Mouse (Mus musculus) macrophage (primary cell): ENCODE data around the gene Atad2b. TPM values are rescaled to one million over a fixed set of nuclear protein-coding genes. Genes with fewer than 3 reads are reported as not detected.
"Not testable (repeated sequence)": the region's sequence is repeated elsewhere in the genome, so short reads cannot be mapped to it uniquely, and the experiment has no call there.

Experiments used
- H3K27ac ChIP-seq: fragments of 350-480 bp; formaldehyde crosslinking; 2 replicates; pipeline ENCODE4 v1.9.0; 2021
- H3K36me3 ChIP-seq: fragments of 350-480 bp; formaldehyde crosslinking; 2 replicates; pipeline ENCODE4 v1.9.0; 2021; ENCODE audit errors: inconsistent target
- H3K4me3 ChIP-seq: fragments of 350-480 bp; formaldehyde crosslinking; 2 replicates; pipeline ENCODE4 v1.9.0; 2021; ENCODE audit errors: inconsistent target
- H3K79me2 ChIP-seq: fragments of 350-480 bp; formaldehyde crosslinking; 2 replicates; pipeline ENCODE4 v1.9.0; 2021; ENCODE audit errors: inconsistent target
- WGBS: methylation state at CpG from one replicate; pipeline ENCODE4 v1.1.7; 2026; ENCODE audit warnings: inconsistent platforms; ENCODE audit not compliant: missing documents; 5-methylcytosine and 5-hydroxymethylcytosine counted together
- polyA plus RNA-seq: library from polyadenylated mRNA; stranded (reverse); fragments of 250-400 nt; gene quantifications from 3 replicates; pipeline ENCODE4 v1.2.4, GENCODE M21; 2018; ENCODE audit warnings: inconsistent platforms

The Atad2b gene
- polyA plus RNA-seq, 1 experiment from 2014 or later = 8.1 TPM

DNA sequence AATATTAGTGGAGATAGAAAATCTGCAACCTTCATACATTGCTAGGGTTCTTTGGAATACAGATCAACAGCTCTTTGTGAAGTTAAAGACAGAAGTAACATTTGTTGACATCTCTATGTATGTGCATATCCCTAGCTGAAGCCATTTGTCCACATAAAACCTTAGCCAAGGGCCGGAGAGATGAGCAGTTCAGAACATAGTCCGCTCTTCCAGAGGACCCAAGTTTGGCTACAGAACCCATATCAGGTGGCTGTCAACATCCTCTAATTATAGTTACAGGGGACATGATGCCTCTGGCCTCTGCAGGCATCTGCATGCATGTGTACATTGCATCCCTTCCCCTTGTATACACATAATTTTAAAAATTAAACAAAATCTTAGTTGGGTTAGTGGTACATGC, 27.9 kb upstream of the Atad2b start:
- H3K4me3 ChIP-seq = no peak overlapping the region
- H3K27ac ChIP-seq = no peak overlapping the region
- H3K79me2 ChIP-seq = no peaks in the 10 kb centered on the region
- H3K36me3 ChIP-seq = peaks cover 9% of the 10 kb centered on the region; the same call in 1 of the 2 replicates
- 94% methylated on average over 2 of the region's 2 CpGs for WGBS

DNA sequence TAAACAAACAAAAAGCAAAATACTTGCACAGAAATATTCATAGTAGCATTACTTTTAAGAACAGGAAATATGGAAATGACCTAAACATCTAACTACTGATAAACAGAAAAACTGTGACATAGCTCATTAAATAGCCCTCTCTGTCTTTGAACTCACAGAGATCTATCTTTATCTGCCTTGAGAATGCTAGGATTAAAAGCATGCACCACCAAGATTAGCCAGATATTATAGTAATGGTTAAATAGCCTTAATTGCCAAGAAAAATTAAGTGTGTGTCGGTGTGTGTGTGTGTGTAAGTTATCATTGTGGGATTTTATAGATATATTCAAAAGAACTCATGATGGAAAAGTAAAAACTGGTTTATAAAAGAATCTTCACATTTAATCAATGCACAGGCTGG, 27.3 kb upstream of the Atad2b start:
- Histone ChIP-seq H3K36me3 (peaks cover 9% of the 10 kb centered on the region; the same call in 1 of the 2 replicates), H3K27ac (no peak overlapping the region), H3K4me3 (no peak overlapping the region), H3K79me2 (no peaks in the 10 kb centered on the region)
- 100% methylated on average over 1 of the region's 1 CpGs for WGBS

DNA sequence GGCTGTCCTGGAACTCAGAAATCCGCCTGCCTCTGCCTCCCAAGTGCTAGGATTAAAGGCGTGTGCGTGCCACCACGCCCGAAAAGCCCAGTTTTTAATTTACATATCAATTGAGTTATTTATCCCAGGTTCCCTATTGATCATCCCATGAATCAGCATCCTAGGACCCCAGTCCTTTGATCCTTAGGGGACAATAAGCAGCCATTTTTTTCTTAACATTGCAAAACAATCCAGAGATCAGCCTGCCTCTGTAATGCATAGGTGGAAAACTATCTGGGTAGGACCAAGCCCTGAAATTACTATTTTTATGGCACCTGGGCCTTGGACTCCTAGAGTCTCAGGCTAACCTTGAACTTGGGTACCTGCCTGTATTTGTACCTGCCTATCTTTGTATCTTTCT, 19.1 kb upstream of the Atad2b start:
- WGBS = 100% methylated on average over 5 of the region's 5 CpGs
- H3K27ac ChIP-seq = no peak overlapping the region
- no peaks in the 10 kb centered on the region for H3K79me2 ChIP-seq
- no peak overlapping the region for H3K4me3 ChIP-seq
- no peaks in the 10 kb centered on the region for H3K36me3 ChIP-seq

DNA sequence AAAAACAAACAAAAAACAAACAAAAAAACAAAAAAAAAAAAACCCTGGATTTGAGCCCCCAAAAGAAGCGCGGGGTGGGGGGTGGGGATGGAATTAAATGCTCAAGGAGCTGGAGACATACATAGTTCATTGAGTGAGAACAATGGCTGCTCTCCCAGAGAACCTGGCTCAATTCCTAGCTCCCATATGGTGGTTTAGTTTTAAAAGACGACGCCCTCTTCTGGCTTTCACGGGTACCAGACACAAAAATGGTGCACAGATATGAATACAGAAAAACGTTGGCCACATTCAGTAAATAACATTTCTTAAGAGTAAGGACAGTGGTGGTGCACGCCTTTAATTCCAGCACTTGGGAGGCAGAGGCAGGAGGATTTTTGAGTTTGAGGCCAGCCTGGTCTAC, 11.2 kb upstream of the Atad2b start:
- WGBS = 83% methylated on average over 7 of the region's 7 CpGs
- no peaks in the 10 kb centered on the region; the same call in 1 of the 2 replicates for H3K79me2 ChIP-seq
- H3K36me3 ChIP-seq = no peaks in the 10 kb centered on the region
- no peak overlapping the region for H3K27ac ChIP-seq
- no peak overlapping the region for H3K4me3 ChIP-seq

DNA sequence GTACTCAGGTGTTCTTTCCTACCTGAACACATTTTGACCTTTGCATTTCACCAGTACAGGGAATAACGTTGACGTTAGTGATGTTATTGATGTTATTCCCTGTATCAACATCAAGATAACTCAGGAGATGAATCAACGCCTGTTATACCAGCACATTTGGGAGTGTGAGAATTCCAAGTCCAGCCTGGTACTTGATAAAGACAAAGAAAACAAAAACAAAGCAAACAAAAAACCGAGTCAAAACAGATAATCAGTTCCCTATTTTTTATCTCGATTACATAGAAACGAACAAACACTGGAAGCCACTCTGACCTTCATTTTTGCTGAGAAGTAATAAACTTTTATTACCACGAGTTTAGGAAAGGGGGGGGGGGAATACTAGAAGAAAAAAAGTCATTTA, 10.7 kb upstream of the Atad2b start:
- Histone ChIP-seq H3K4me3 (peak overlapping the region; percentile 43), H3K79me2 (no peaks in the 10 kb centered on the region; the same call in 1 of the 2 replicates), H3K27ac (no peak overlapping the region), H3K36me3 (no peaks in the 10 kb centered on the region)
- 38% methylated on average over 7 of the region's 7 CpGs for WGBS

DNA sequence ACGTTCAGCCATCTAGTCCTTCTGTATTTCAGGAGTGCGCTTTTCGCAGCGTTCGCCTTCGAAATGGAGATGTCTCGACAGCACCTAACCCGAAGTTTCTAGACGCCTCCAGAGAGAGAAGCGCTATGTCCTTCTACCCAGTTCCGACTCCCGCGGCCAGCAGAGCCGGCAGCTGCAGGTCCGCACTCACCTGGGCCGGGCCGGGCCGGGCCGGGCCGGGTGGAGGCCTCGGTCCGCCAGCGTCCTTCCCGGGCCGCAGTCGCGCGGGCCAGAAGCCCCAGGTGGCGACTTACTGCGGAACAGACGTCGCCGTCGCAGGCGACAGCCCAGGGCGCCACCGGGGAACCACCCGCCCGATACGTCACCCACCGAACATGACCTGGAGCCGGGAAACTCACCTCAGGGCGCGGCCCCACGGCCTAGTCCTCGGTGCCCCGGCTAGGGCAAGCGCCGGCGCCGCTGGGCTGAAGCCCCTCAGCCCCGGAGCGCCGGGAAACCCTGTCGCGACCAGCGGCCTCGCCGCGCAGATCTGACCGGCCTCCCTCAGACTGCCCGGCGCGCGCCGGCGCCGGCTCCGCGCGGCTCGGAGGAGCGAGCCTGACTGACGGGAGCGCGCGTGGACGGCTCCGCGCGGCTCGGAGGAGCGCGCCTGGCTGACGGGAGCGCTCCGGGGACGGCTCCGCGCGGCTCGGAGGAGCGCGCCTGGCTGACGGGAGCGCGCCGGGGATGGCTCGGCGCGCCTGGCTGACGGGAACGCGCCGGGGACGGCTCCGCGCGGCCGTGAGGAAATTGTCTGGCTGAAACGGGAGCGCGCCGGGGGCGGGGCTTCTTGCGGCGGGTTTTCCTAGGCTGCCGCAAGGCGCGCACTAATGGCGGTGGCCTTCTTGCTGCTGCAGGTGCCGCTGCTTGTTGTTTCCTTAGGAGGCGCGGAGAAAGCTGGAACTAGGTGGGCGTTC, 9.9 kb upstream of the Atad2b start, which contains the start of gene Ubxn2a:
Gene Ubxn2a (minus strand): TSS at position 755 of the 956 bp plus-strand sequence.
- WGBS = under 1% methylated on average over 114 of the region's 125 CpGs

DNA sequence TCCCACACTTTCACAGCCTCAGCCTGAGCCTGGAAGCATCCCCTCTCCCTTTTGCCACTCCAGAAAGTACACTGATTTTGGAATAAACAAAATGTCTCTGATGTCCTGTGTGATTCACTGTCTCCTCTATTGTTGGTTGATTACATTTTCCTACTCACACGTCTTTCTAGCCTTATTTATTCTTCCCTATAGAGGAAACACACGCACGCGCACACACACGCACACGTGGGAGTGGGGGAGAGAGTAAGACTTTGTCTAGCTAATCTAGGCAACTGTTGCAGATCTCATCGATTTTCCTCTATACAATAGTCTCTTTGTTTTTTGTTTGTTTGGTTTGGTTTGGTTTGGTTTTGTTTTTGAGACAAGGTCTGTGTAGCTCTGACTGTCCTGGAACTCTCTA, 8.8 kb upstream of the Atad2b start:
- no peak overlapping the region for H3K4me3 ChIP-seq
- H3K27ac ChIP-seq = no peak overlapping the region
- WGBS = 81% methylated on average over 7 of the region's 7 CpGs
- no peaks in the 10 kb centered on the region; the same call in 1 of the 2 replicates for H3K79me2 ChIP-seq
- no peaks in the 10 kb centered on the region for H3K36me3 ChIP-seq

More for the DNA sequence above, 9.9 kb upstream of the Atad2b start, which contains the start of gene Ubxn2a:
- Histone ChIP-seq H3K27ac (no peak within 1 kb of the TSS), H3K4me3 (peak within 1 kb of the TSS; percentile 43), H3K36me3 (no peaks in the 10 kb centered on the region), H3K79me2 (no peaks in the 10 kb centered on the region; the same call in 1 of the 2 replicates)

DNA sequence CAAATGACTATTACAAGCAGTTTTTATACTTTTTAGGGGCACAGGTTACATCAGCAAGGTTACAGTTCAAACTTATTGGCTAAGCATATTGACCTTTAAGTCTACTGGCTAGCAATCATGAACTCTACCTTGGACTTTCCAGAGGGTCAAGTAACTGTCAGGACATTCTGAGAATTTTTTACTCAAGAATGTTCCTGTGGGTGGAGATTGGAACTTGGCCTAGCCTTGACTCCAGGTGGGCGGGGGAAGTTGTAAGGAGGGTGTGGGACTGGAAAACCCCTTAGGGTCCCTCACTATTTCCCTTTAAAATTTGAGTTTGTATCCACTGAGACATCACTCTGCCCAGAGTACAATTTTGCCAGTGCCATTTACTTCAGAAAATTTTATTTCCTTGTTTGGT, 6.7 kb upstream of the Atad2b start:
- not testable (repeated sequence) for H3K36me3 ChIP-seq, H3K27ac ChIP-seq, H3K79me2 ChIP-seq, H3K4me3 ChIP-seq
- WGBS = 70% methylated on average over 1 of the region's 1 CpGs

DNA sequence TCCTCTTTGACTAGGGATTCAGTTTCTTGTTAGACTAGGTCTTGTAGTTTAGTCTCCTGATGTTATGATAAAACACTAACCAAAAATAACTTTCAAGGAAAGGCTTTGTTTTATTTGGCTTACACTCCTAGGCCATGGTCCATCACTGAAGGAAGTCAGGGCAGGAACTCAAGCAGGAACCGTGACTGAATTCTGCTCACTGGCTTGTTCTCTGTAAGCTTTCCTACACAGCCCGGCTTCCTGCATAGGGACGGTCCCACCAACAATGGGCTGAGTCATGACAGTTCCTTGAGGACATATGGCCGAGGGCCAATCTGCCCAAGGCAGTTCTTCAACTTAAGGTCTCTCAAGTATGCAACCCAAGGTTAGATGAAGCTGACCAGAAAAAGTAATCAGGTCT, 5.4 kb upstream of the Atad2b start:
- Histone ChIP-seq H3K36me3 (no peaks in the 10 kb centered on the region), H3K27ac (no peak overlapping the region), H3K79me2 (no peaks in the 10 kb centered on the region), H3K4me3 (no peak overlapping the region)
- 70% methylated on average over 4 of the region's 4 CpGs for whole genome bisulfite sequencing

DNA sequence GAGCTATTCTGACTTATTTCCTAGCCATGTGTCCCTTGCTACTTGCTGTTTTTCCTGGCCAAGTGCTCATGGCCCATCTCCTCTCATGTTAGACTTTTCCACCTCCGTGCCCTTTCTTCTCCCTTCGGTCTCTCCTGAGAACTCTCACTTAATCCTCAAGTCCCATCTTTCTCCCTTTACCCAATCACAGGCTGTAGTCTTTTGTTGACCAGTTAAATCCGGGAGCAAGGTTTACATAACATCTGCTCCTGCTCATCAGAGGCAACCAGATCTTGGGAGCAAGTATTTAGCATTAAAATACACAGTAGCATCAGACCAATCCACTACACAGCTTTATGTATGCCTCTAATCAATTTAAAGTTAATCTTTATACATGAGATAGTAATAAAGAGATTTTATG, 2.7 kb upstream of the Atad2b start:
- Histone ChIP-seq H3K79me2 (peaks cover 12% of the 10 kb centered on the region), H3K36me3 (no peaks in the 10 kb centered on the region), H3K27ac (no peak overlapping the region), H3K4me3 (no peak overlapping the region)
- WGBS = 87% methylated on average over 3 of the region's 3 CpGs

DNA sequence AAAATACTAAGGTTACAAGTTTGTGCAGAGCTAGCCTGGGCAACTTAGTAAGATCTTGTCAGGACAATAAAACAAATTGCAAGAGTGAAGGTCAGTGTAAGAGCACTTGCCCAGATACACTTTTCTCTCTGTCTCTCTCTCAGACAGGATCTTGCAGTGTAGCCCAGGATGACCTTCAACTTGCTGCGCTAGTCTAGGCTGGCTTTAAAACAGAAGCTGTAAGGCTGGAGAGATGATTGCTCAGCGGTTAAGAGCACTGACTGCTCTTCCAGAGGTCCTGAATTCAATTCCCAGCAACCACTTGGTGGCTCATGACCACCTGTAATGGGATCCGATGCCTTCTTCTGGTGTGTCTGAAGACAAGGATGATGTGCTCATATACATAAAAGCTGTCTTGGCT, 2.2 kb upstream of the Atad2b start:
- no peaks in the 10 kb centered on the region for H3K36me3 ChIP-seq
- no peak overlapping the region for H3K4me3 ChIP-seq
- H3K27ac ChIP-seq = no peak overlapping the region
- H3K79me2 ChIP-seq = peaks cover 17% of the 10 kb centered on the region
- 96% methylated on average over 3 of the region's 3 CpGs for WGBS

DNA sequence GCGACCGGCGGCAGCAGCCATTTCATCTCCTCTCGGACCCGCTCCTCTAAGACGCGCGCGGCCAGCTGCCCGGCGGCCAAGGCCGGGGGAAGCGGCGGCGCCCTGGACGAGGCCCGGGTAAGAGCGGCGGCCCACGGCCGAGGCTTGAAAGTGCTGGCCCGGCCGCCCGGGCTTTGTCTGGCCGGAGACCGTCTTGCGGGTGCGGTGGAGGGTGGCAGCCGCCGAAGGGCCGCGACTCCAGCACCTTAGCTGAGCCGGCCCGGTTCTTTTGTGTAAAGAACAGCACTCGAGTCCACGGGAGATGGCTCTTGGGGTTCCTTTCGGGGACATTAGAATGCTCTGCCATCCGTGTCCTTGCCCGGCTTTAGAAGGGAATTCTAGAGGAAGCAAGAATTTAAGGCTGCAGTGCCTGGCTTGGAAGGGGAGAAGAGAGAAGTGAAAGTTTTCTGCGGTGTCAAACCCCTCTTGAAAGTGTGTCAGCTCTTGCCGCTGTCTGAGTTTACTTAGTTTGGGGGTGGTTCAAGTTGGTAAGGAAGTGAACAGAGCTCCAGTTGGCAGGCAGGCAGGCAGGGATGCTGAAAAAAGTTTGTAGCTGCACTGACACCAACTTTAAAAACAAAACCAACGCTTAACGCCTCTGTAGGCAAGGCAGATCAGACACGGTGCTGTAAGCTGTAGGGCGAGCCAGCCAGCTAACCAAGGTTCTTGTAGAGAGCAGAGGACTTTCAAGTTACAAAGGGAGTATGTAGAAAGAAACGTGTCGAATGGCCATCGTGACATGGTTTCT, 845 bp downstream of the Atad2b start:
- WGBS = under 1% methylated on average over 46 of the region's 48 CpGs
- Histone ChIP-seq H3K36me3 (no peaks in the 10 kb centered on the region), H3K4me3 (peak overlapping the region; percentile 51), H3K79me2 (peaks cover 48% of the 10 kb centered on the region), H3K27ac (peak overlapping the region; percentile 58)

DNA sequence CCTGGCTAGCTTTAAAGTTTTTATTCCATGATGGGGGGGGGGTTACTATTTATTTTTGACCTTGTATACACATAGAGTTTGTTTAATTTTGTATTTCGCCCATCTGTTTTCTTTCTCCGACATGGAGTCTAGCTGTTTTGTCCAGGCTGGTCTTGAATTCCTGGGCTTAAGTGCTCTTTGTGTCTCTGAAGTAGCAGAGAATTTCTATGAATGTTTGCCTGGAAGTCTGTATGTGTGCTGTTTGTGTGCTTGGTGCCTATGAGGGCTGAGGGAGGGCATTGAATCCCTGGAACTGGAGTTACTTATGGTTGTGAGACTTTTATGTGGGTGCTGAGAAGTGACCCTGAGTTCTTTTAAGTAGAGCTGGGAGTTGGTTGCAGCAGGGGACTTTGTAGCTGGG, 11.0 kb downstream of the Atad2b start:
- Histone ChIP-seq H3K27ac (no peak overlapping the region), H3K79me2 (peaks cover 100% of the 10 kb centered on the region), H3K36me3 (no peaks in the 10 kb centered on the region), H3K4me3 (no peak overlapping the region)
- WGBS = no CpG with 5 or more reads among the region's 2 CpGs

DNA sequence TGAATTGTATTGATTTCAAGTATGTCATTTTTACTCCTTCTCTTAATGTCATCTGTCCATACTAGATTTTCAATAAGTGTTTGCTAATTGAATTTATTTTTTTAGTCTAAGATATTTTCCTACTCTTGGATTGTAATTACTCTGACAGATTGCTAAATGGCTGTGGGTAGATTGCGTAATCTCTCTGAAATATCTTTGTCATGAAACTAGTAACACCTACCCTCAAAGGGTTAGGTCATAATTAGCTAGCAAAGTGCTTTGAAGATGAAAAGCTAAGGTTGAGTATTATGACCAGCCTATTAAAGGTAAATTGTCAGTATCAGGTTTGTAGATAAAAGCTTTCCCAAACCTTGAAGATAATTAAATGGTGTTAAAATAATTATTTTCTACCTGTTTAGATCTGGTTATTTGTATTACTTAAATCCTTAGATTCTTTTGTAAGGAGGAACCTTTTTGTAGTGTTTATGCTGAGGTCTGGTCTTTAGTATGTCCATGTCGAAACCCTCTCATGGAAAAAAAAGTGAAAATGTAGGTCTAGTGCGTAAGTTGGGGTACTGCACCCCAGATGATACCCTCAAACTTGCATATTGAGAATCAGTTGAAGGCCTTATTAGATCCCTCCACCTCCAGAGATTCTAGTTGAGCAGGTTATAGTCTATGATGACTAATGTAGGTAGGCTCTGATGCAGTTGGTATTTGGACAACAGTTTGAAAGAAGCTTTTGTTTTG, 13.8 kb downstream of the Atad2b start:
- H3K4me3 ChIP-seq = no peak overlapping the region
- peaks cover 100% of the 10 kb centered on the region for H3K79me2 ChIP-seq
- H3K36me3 ChIP-seq = no peaks in the 10 kb centered on the region
- H3K27ac ChIP-seq = no peak overlapping the region
- 88% methylated on average over 3 of the region's 3 CpGs for WGBS
